Mouse (Mus musculus) lung, postnatal 0 days (tissue): ENCODE measurements around the gene Arhgap20. TPM values are rescaled to one million over a fixed set of nuclear protein-coding genes. Genes with fewer than 3 reads are reported as not detected.

ENCODE experiments used
- ATAC-seq: fragments of 200-750 bp; cut with Nextera tagmentation; 2 replicates; pipeline ENCODE4 v1.8.0; 2017; ENCODE audit warnings: moderate library complexity
- DNase-seq: peaks from one replicate; pipeline ENCODE4 v3.0.0-alpha.2; 2016; ENCODE audit warnings: low spot score
- H3K27ac ChIP-seq: fragments of 300-500 bp; sonication (generic); 2 replicates; pipeline ENCODE4 v1.5.1; 2014; ENCODE audit warnings: antibody characterized with exemption, mild to moderate bottlenecking, low read length, mixed read lengths
- H3K27me3 ChIP-seq: fragments of 300-500 bp; sonication (generic); replicated peaks from 2 replicates; pipeline ENCODE4 v1.6.1; 2014; ENCODE audit warnings: low read length, mixed read lengths; ENCODE audit not compliant: insufficient read depth
- H3K36me3 ChIP-seq: fragments of 300-500 bp; sonication (generic); 2 replicates; pipeline ENCODE4 v1.6.1; 2014; ENCODE audit warnings: low read length, mixed read lengths; ENCODE audit not compliant: insufficient read depth
- H3K4me1 ChIP-seq: fragments of 300-500 bp; sonication (generic); 2 replicates; pipeline ENCODE4 v1.6.1; 2014; ENCODE audit warnings: antibody characterized with exemption, low read depth, low read length, mixed read lengths; ENCODE audit not compliant: insufficient read depth
- H3K4me2 ChIP-seq: fragments of 300-500 bp; sonication (generic); replicated peaks from 2 replicates; pipeline ENCODE4 v1.6.1; 2014; ENCODE audit warnings: low read depth, mild to moderate bottlenecking, low read length, moderate library complexity, mixed read lengths
- H3K4me3 ChIP-seq: fragments of 300-500 bp; sonication (generic); 2 replicates; pipeline ENCODE4 v1.5.1; 2014; ENCODE audit warnings: low read depth, low read length
- H3K9ac ChIP-seq: fragments of 300-500 bp; sonication (generic); replicated peaks from 2 replicates; pipeline ENCODE4 v1.6.1; 2014; ENCODE audit warnings: low read depth, mild to moderate bottlenecking
- H3K9me3 ChIP-seq: fragments of 300-500 bp; sonication (generic); 2 replicates; pipeline ENCODE4 v1.6.1; 2016; ENCODE audit warnings: low read length, mixed read lengths
- CTCF ChIP-seq: IDR thresholded peaks from 2 replicates; pipeline ENCODE4 v1.5.1; 2016; ENCODE audit warnings: antibody characterized with exemption, mild to moderate bottlenecking
- EP300 ChIP-seq: IDR thresholded peaks from 2 replicates; pipeline ENCODE4 v1.6.1; 2016; ENCODE audit warnings: antibody characterized with exemption, mild to moderate bottlenecking, control low read depth
- WGBS: fragments of 180-500 bp; shearing (Covaris S2); extraction: QIAGEN DNeasy Blood & Tissue Kit; methylation state at CpG from one replicate; pipeline ENCODE4 v1.1.7; 2014; 5-methylcytosine and 5-hydroxymethylcytosine counted together
- polyA plus RNA-seq: library from polyadenylated mRNA; unstranded; fragments of >200 nt; fragmentation: Nextera tagmentation; extraction: Ambion mirVana; gene quantifications from 2 replicates; pipeline ENCODE4 v1.2.1, GENCODE M21; 2015

Arhgap20 gene
- polyA plus RNA-seq, 1 experiment from 2014 or later, result 7.5 TPM

DNA sequence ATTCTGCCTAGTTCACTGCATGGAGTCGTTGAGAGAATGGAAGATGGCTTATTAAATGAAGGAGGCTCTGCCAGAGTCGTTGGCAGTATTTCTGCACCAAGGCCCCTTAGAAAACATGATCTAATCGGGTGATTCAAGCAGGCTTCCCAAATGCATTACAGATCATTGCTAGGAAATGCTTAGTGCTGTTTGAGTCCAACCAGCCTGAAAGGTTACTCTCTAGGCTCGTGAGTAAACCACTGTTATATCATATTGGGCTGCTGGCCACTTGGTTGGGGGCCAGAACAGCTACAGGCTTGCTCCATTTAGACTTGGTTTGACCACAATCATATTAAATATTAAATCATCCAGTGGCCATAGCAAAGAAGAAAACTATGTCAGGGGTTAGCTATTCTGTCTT, 118.2 kb downstream of the Arhgap20 start:
- no peak overlapping the region for H3K4me3 ChIP-seq
- no peak for DNase-seq
- H3K27ac ChIP-seq, result no peak overlapping the region
- H3K27me3 ChIP-seq, result no peaks in the 10 kb centered on the region
- WGBS, result 73% methylated on average over 4 of the region's 4 CpGs
- no peak overlapping the region for H3K9ac ChIP-seq
- TF ChIP-seq EP300 (no peak), CTCF (no peak)
- no peaks in the 10 kb centered on the region for H3K36me3 ChIP-seq
- no peak overlapping the region for H3K4me2 ChIP-seq
- no peaks in the 10 kb centered on the region for H3K9me3 ChIP-seq
- no peak for ATAC-seq
- H3K4me1 ChIP-seq, result no peaks in the 10 kb centered on the region

DNA sequence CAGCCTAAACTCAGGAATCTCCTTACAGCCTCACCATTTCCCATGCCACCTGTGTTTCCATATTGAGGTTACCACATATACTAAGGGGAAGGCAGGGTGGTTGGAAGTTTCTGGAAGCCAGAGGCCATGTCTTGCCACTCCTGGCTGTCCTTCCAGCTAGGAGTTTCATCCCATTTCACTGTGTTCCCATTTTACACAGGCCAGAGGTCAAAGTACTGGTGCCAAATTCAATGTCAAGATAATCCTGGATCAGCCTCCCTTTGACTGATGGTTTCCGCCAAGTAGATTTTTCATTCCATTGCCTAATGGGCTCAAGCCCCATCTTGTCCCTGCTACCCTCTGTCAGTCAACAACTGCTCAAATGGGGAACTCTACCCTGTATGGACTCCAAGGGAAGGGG, 127.8 kb downstream of the Arhgap20 start:
- Histone ChIP-seq H3K4me3 (no peak overlapping the region), H3K27ac (no peak overlapping the region), H3K9ac (no peak overlapping the region), H3K4me2 (no peak overlapping the region), H3K9me3 (no peaks in the 10 kb centered on the region), H3K36me3 (no peaks in the 10 kb centered on the region), H3K27me3 (no peaks in the 10 kb centered on the region), H3K4me1 (no peaks in the 10 kb centered on the region)
- 91% methylated on average over 1 of the region's 1 CpGs for WGBS
- ATAC-seq, result no peak
- DNase-seq, result no peak
- TF ChIP-seq CTCF, result no peak
- TF ChIP-seq EP300, result no peak

Other genes with a start within 250 kb of the Arhgap20 start
- gene Fdx1, start 198.2 kb downstream of the Arhgap20 start, polyA plus RNA-seq, result 217 and 260 TPM in 2 replicates